Mouse (Mus musculus): ENCODE measurements around the gene Rbms3.

Rbms3 gene

DNA sequence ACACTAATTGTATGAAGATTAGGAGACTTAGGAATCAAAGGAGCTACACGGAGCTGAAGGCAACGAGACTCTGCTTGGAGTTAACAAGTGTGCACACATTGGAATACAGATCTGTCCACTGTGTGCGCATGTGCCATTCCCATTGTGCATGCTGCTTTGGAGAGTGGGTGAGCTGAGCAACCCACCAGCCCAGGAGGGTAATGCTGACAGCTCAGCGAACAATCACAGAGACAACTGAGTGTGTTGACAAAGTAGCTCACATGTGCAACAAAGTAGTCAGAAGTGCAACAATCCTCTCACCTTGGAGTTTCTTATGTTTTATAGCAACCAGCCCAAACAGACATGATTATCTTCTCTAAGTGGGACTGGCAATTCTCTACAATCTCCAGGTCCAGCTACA is 955.5 kb downstream of the Rbms3 start:
- no peak for DNase-seq (ENCODE audit: low read depth in 2 of 2, low spot score in 2 of 2)

- DNase-seq (ENCODE audit: low read depth in 2 of 2, low spot score in 2 of 2), result no peak
Measured at GRCm38 (mm10) chr9:116661026-116661425, 968.7 kb downstream of the Rbms3 start.

- no peak for DNase-seq (ENCODE audit: low read depth in 2 of 2, low spot score in 2 of 2)
Measured at GRCm38 (mm10) chr9:116659936-116660335, 969.8 kb downstream of the Rbms3 start.

GRCm38 (mm10) chr9:116657141-116657540 is 972.6 kb downstream of the Rbms3 start:
- DNase-seq (ENCODE audit: low read depth in 2 of 2, low spot score in 2 of 2), result no peak

GRCm38 (mm10) chr9:116651414-116651813 is 978.3 kb downstream of the Rbms3 start:
- DNase-seq (ENCODE audit: low read depth in 2 of 2, low spot score in 2 of 2), result no peak

- DNase-seq (ENCODE audit: low read depth in 2 of 2, low spot score in 2 of 2), result no peak
Measured at GRCm38 (mm10) chr9:116649955-116650354, 979.8 kb downstream of the Rbms3 start.

GRCm38 (mm10) chr9:116649086-116649792 is 980.5 kb downstream of the Rbms3 start:
- no peak for DNase-seq (ENCODE audit: low read depth in 2 of 2, low spot score in 2 of 2)

- no peak for DNase-seq (ENCODE audit: low read depth in 2 of 2, low spot score in 2 of 2)
Measured at GRCm38 (mm10) chr9:116644616-116645015, 985.1 kb downstream of the Rbms3 start.

DNA sequence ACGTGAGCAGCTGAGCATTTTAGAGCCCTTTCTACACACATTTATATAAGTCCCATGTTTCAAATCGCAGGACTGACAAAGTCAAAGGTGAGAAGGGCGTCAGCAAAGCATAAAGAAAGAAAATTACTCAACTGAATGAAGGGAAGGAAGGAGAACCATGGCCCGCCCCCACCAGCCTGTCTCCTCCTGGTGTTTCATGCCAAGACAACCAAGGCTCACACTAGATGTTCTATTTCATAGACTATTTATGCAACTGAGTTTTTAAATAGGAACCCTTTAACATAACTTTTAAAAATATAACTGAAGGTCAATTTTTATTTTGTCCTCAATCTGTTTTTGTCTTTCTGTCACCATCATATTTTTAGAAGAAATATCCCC is 989.4 kb downstream of the Rbms3 start:
- no peak for DNase-seq (ENCODE audit: low read depth in 2 of 2, low spot score in 2 of 2)

DNA sequence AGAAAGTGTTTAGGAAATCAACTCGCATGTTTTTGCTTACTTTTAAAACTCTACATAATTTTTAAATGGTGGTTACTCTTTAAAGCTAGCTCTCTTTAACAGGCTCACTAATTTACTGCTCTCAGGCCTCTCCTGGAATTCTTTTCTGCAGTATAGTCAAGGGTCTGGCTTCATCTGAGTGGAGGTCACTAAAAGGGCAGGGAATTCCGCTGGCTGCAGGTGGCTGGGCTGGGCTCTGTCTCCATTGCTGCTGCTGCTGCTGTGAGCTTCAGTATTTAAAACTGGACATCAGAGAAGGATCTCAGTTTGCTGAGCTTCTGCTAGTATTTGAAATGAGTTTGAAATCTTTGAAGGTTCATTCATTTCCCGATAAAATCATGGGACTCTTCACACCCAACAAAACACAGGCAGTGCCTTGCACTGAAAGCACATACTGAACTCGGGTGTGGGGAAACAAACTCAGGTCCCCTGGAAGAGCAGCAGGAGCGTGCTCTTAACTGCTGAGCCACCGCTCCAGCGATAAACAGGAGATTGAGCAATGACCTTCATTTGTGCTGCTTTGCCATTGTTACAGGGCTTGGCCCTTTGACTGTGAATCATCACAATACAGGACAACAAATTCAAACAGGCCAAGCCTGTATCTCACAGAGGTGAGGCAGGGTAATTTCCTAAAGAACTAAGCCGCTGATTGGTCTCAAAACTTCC is 990.0 kb downstream of the Rbms3 start:
- no peak for DNase-seq (ENCODE audit: low read depth in 2 of 2, low spot score in 2 of 2)

DNA sequence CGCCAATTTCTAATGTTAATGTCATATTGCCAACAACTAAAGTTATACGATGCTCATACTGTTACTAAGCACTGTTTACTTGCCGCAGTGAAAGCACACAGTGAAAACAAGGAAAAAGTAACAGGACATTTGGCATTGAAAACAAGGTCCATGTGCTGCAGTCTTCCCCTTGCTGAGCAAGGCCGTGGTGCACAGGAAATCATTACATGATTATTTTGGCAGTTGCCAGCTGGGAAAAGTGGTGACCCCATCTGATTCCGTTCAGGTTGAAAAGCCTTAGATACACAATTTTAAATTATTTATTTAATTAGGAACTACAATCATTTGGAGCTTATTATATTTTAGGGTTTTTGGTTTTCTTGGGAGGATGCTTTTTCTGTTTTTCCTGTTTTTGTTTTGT is 995.9 kb downstream of the Rbms3 start:
- no peak for DNase-seq (ENCODE audit: low read depth in 2 of 2, low spot score in 2 of 2)

GRCm38 (mm10) chr9:116633075-116633474 is 996.6 kb downstream of the Rbms3 start:
- DNase-seq (ENCODE audit: low read depth in 2 of 2, low spot score in 2 of 2), result no peak

GRCm38 (mm10) chr9:116631816-116632215 is 997.9 kb downstream of the Rbms3 start:
- no peak for DNase-seq (ENCODE audit: low read depth in 2 of 2, low spot score in 2 of 2)

DNA sequence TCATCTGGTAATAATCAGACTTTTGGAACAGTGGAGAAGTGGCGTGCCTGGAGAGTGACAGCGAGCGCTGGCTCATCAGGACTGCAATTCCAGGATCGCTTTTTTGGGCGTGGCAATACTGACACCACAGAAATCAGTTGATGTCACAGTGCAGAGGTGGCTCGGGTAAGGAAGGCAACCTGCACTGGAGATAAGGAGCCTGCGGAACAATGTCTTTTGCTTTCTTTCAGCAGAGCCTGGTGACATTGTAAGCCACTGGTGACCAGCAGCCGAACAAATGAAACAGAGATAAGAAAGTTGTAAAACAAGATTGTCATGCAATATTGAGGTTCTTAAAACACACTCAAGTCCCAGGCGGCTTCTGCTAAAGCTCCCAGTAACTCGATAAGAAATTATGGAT is 998.9 kb downstream of the Rbms3 start:
- no peak for DNase-seq (ENCODE audit: low read depth in 2 of 2, low spot score in 2 of 2)

DNA sequence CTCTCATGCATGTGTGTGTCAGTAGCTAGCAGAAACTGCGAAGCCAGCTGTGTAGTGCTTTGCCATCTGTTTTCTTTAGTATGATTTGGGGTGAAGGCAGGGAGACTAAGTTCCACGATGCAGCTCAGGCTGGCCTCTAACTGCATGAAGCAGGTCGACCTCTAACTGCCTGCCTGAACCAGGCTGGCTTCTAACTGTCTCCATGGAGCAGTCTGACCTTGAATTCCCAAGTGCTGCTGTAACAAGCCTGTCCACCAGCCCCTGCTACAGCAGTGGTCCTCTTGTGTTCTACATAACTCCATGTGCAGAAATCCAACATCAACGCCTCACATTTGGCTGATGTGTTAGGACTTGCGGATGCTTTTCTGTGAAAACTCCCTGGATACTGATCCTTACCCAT is 1009.3 kb downstream of the Rbms3 start:
- no peak for DNase-seq (ENCODE audit: low read depth in 2 of 2, low spot score in 2 of 2)

GRCm38 (mm10) chr9:116618886-116619285 is 1010.8 kb downstream of the Rbms3 start:
- DNase-seq (ENCODE audit: low read depth in 2 of 2, low spot score in 2 of 2), result no peak

DNA sequence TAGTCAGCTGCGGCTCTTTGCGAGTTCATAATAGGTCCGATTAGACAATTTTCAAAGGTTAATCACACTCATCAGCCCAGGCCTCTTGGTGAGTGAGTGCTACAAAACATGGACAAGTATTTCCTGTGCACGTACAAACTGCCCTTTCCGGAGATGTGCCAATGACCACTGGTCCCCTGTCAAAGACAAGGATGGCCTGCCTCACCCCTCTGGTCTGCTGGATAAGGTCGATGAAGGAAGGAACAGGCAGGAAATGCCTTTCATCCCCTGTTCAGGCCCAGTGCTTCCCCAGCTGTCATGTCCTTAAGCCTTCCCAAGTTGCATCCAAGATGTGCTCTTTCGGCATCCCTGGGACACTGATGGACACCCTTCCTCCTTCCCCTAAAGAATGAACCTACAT is 1016.4 kb downstream of the Rbms3 start:
- DNase-seq (ENCODE audit: low read depth in 2 of 2, low spot score in 2 of 2), result no peak

- no peak for DNase-seq (ENCODE audit: low read depth in 2 of 2, low spot score in 2 of 2)
Measured at GRCm38 (mm10) chr9:116596046-116596445, 1033.7 kb downstream of the Rbms3 start.

DNA sequence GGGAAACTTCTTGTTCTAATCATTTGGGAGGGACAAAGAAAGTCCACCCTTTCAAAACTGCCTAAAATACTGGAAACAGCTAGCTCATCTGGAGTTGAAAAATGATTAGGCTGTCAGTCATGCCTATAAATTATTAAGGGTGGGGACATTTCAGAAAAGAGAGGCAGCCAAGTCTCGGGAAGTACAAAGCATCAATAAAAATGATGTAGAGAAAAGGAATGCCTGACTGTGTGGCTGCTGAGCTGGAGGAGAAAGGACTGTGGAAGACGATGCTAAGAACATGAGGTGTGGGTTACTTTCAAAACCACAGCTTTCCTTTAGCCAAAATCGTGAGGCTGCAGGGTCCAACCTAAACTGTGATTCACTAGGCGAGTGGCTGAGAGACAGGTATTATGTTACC is 1037.2 kb downstream of the Rbms3 start:
- DNase-seq (ENCODE audit: low read depth in 2 of 2, low spot score in 2 of 2), result no peak

GRCm38 (mm10) chr9:116591071-116591470 is 1038.6 kb downstream of the Rbms3 start:
- DNase-seq (ENCODE audit: low read depth in 2 of 2, low spot score in 2 of 2), result no peak

DNA sequence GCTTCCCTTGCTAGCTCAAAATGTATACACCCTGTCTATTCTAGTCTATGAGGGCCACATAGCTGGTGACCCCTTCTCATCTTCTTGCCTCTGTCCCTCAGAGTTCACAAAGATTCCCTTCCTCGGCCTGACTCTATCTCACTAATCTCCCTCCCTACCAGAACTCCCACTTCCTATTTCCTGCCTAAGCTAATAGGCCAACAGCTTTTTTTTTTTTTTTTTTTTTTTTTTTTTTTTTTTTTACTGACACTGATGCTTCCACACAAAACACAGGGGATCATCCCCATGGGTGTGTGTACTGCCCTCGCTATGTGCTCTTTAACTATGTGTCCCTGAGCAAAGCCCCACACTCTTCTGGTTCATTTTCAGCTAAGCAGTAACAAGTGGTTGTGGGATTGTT is 1060.0 kb downstream of the Rbms3 start:
- no peak for DNase-seq (ENCODE audit: low read depth in 2 of 2, low spot score in 2 of 2)

- no peak for DNase-seq (ENCODE audit: low read depth in 2 of 2, low spot score in 2 of 2)
Measured at GRCm38 (mm10) chr9:116566711-116567110, 1063.0 kb downstream of the Rbms3 start.

DNA sequence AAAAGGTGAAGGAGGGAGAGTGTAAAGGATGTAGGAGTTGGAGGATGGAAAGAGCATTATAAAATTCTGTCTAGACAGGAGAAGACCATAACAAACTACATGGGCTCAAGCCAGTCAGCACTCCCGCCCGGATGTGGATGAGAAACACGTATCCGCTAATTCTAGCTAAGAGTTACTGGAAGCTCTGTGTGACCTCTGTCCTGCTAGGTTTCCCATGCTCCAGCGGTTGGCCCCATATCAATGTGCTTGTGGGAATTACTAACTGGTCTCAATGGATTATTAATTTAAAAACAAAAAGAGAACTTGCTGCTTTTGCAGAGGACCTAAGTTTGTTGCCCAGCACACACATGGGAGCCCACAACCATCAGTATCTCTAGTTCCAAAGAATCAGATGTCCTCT is 1071.9 kb downstream of the Rbms3 start:
- DNase-seq (ENCODE audit: low read depth in 2 of 2, low spot score in 2 of 2), result no peak
